Mouse (Mus musculus) hematopoietic stem cell, adult 5-6 weeks (primary cell): ENCODE measurements around the gene Tjap1. TPM values are rescaled to one million over a fixed set of nuclear protein-coding genes. Genes with fewer than 3 reads are reported as not detected.

Source experiments
- ATAC-seq, 2 experiments: fragments of 125-278 bp in 1 of 2; replicated peaks in 1 of 2; 2 replicates each; pipeline ENCODE4 v1.8.0; 2016 to 2017; ENCODE audit warnings: inconsistent platforms in 2 of 2, mild to moderate bottlenecking in 2 of 2, moderate number of reproducible peaks in 2 of 2, low read depth in 1 of 2, moderate TSS enrichment in 1 of 2; ENCODE audit not compliant: low FRiP score in 2 of 2, poor library complexity in 2 of 2, severe bottlenecking in 2 of 2, insufficient read depth in 1 of 2, low TSS enrichment in 1 of 2
- total RNA-seq: library from RNA; stranded (forward); fragments of 172-1452, 232-1000 nt; gene quantifications from 2 replicates; pipeline ENCODE4 v1.2.3, GENCODE M21; 2017

Tjap1 gene
- total RNA-seq, 1 experiment from 2014 or later, result 30.5 TPM

GRCm38 (mm10) chr17:46287678-46288095 is 4.9 kb upstream of the Tjap1 start:
- no peak for ATAC-seq

- ATAC-seq, result no peak
These were observed 2.6 kb upstream of the Tjap1 start for GRCm38 (mm10) chr17:46285407-46285806.

DNA sequence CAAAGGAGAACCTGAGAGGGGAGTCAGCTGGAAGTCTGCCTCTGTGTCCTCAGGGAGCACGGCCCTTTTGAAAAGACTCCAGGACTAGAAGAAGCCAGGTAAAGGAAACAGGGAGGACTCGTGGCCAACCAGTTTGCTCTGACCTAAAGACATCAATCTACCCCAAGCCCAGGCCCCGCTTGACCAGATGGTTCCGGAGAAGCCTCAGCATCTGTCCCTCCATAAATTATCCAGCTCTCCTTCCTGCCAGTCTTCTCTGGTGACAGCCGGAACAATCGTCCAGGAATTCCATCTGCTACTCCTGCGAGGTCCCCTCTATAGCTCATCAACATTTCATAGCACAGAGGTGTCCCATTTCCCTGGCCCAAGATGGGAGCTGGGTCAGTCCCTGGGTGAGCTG is 1.8 kb upstream of the Tjap1 start:
- ATAC-seq, result no peak

GRCm38 (mm10) chr17:46283911-46284310 is 1.1 kb upstream of the Tjap1 start:
- no peak for ATAC-seq

GRCm38 (mm10) chr17:46283140-46283539 is 314 bp upstream of the Tjap1 start:
- no peak for ATAC-seq

DNA sequence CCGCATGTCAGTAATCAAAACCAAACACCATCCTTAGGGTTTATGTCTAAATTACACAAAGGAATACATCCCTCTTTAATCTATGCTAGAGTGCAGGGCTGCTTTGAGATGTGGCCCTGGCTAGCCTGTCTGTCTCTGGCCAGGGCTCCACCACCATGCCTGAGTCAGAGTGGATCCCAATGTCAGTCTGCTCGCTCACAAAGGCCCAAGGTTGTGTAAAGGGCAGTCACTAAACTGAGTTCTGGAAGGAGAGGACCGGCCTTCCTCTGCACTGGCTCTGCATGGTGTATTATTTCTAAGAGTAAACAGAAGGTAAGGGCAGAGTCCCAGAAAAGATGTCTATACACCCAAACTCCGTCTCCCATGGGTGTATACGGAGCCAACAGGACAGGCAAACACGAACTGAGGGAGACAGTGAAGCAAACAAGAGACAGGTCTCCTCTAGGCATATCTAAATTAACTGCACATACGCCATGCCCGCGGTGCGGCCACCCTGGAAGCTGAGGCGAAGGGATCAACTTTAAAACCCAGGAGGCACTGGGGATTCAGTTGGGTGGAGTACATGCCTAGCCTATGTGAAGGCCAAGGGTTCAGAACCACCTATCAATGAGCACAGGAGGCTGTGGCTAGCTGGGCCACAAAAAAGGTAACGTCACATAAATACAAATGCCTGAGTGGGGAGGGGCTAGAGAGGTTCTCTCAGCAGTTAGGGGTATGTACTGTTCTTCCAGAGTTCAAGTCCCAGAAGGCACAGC is 4.6 kb downstream of the Tjap1 start:
- no peak for ATAC-seq

- ATAC-seq, result no peak
These were observed 5.2 kb downstream of the Tjap1 start for GRCm38 (mm10) chr17:46277586-46277985.

DNA sequence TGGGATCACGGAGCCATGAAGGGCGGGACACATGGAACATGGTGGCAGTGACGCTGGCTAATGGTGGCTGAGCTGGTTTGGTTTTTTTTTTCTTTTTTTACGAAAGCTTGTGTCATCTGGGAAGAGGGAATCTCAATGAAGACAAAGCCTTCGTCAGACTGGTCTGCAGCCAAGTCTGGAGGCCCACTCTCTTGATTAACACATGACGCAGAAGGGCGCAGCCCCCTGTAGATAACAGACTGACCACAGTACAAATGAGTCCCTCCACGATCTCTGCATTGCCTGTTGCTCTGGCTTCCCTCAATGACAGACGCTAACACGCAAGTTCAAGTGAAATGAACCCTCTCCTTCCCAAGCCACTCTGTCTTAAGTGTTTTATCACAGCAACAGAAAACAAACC is 7.3 kb downstream of the Tjap1 start:
- no peak for ATAC-seq

DNA sequence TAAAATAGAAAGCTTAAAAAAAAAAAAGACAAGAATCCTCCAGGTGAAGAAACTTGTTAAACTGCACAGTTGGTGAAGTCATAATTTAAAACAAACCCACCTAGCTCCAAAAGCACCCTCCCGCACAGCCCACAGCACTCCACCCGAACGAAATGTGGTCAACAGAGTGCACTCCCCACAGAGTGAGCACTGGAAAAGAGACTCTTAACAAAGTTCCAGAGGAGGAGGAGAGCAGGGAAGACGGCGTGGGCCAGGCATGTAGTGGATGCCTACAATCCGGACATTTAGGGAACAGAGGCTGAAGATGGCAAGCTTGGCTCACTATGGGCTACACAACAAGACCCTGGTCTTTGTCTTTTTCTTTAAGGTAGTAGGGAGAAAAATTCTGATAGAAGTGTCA is 7.8 kb downstream of the Tjap1 start:
- no peak for ATAC-seq

- ATAC-seq, result no peak
These were observed 8.4 kb downstream of the Tjap1 start for GRCm38 (mm10) chr17:46274465-46274864.

DNA sequence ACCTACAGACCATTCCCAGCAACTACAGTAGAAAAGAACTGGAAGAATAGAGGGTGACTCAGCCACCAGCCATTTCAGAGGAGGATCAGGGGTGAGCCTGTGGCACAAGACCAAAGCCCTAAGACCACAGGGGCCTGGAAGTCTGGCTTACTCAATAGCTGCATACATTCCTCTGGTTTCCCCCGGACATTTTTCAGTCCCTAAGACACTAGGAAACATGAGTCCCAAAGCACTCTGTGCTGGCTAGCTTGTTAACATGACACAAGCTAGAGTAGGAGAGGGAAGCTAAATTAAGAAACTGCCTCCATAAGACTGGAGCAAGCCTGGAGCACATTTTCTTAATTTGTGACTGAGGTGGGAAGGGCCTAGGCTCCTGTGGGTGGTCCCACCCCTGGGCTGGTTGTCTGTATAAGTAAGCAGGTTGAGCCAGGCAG is 9.0 kb downstream of the Tjap1 start:
- ATAC-seq, result no peak

- ATAC-seq, result no peak
These were observed 10.2 kb downstream of the Tjap1 start for GRCm38 (mm10) chr17:46272675-46273074.

DNA sequence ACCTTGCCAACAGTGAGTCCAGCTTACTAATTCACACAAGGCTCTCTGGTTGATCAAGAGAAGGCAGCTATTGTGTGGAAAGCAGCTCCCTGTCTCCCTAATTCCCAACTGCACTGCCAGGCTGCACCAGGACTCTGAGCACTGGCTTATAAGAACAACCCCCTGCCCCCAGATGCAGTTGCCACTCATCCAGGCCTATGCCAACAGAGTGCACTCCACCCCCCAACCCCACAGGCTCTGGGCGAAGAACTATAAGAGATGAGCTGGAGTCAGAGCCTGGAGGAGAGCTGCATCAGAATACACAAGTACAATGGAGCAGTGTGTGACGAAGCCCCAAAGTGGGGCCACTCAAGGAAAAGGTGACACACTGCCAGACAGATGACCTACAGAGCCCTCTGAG is 10.8 kb downstream of the Tjap1 start:
- ATAC-seq, result no peak

- no peak for ATAC-seq
These were observed 12.9 kb downstream of the Tjap1 start for GRCm38 (mm10) chr17:46269771-46270534.

DNA sequence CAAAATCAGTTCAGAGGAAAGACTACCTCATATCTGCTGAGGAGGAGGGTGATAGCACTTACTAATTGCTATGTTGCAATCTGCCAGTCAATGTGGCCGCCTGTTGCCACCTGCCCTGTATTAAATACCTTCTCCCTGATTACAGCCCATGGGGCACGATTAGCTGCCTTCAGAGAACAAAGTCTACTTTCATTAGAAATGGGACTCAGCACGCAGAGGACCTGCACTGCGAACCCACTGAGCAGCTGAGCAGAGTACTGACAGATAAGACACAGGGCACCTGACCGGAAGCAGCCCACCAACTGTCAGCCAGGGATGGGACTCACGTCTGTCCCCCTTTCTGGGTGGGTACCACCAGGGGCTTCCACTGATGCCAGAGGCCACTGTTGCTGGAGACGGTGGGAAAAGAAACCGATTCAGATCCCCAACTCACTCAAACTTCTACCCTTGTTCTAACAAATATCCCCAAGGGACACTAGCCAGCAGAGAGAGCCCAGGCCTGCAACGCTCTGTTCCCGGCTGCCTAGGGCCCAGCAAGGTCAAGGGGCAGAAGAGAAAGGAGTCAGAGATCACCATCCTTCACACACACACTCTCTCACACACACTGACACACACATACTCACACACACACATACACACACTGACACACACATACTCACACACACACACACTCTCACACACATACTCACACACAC is 14.7 kb downstream of the Tjap1 start:
- ATAC-seq, result no peak

GRCm38 (mm10) chr17:46267511-46267910 is 15.3 kb downstream of the Tjap1 start:
- no peak for ATAC-seq

GRCm38 (mm10) chr17:46266986-46267385 is 15.8 kb downstream of the Tjap1 start:
- ATAC-seq, result no peak
